Mouse (Mus musculus) lung, embryonic 14.5 days (tissue): ENCODE data around the gene Nsa2. TPM values are rescaled to one million over a fixed set of nuclear protein-coding genes. Genes with fewer than 3 reads are reported as not detected.
"Not testable (repeated sequence)": the region's sequence is repeated elsewhere in the genome, so short reads cannot be mapped to it uniquely, and the experiment has no call there.

Experiments
- ATAC-seq: fragments of 200-750 bp; cut with Nextera tagmentation; 2 replicates; pipeline ENCODE4 v1.8.0; 2017; ENCODE audit warnings: mild to moderate bottlenecking, moderate TSS enrichment, moderate library complexity; ENCODE audit not compliant: insufficient read depth
- DNase-seq: peaks from one replicate; pipeline ENCODE4 v3.0.0-alpha.2; 2015
- H3K27ac ChIP-seq: fragments of 300-500 bp; sonication (generic); 2 replicates; pipeline ENCODE4 v1.5.1; 2014; ENCODE audit warnings: low read depth, mild to moderate bottlenecking, moderate library complexity
- H3K27me3 ChIP-seq: fragments of 300-500 bp; sonication (generic); 2 replicates; pipeline ENCODE4 v1.6.1; 2014; ENCODE audit warnings: low read length, control low read depth; ENCODE audit not compliant: insufficient read depth
- H3K36me3 ChIP-seq: fragments of 300-500 bp; sonication (generic); 2 replicates; pipeline ENCODE4 v1.6.1; 2014; ENCODE audit warnings: control low read depth; ENCODE audit not compliant: insufficient read depth
- H3K4me1 ChIP-seq: fragments of 300-500 bp; sonication (generic); 2 replicates; pipeline ENCODE4 v1.6.1; 2014; ENCODE audit warnings: antibody characterized with exemption, control low read depth; ENCODE audit not compliant: insufficient read depth
- H3K4me2 ChIP-seq: fragments of 300-500 bp; sonication (generic); 2 replicates; pipeline ENCODE4 v1.6.1; 2014; ENCODE audit warnings: mild to moderate bottlenecking
- H3K4me3 ChIP-seq: fragments of 300-500 bp; sonication (generic); 2 replicates; pipeline ENCODE4 v1.5.1; 2014; ENCODE audit warnings: low read depth, low read length
- H3K9ac ChIP-seq: fragments of 300-500 bp; sonication (generic); 2 replicates; pipeline ENCODE4 v1.6.1; 2014
- H3K9me3 ChIP-seq: fragments of 300-500 bp; sonication (generic); 2 replicates; pipeline ENCODE4 v1.6.1; 2016; ENCODE audit warnings: low read depth, low read length, control low read depth
- CTCF ChIP-seq: IDR thresholded peaks from 2 replicates; pipeline ENCODE4 v1.5.1; 2016; ENCODE audit warnings: antibody characterized with exemption, low read depth
- WGBS: fragments of 180-500 bp; shearing (Covaris S2); extraction: QIAGEN DNeasy Blood & Tissue Kit; methylation state at CpG from one replicate; pipeline ENCODE4 v1.1.7; 2014; 5-methylcytosine and 5-hydroxymethylcytosine counted together
- polyA plus RNA-seq: library from polyadenylated mRNA; unstranded; fragments of >200 nt; fragmentation: Nextera tagmentation; extraction: Ambion mirVana; gene quantifications from 2 replicates; pipeline ENCODE4 v1.2.1, GENCODE M21; 2014

Gene Nsa2
- polyA plus RNA-seq, 1 experiment from 2014 or later: 71.5 TPM

DNA sequence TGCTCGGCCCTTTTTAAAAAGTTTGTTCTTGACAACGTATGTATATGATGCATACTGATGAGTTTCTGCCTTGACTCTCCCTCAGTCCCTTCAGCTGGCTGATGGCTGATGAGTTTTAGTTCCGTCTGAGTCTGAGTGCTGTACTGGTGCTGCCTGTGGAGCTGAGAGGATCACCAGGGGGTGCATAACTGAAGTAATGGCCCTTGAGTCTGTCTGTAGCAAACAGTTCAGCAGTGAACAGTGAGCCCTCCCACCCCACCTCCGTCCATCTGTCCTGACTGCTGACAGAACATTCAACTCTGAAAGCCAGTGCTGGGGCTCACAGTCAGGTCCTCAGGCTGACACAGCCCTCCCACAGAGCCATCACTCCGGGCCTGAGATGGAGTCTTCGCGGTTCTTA lies 41.2 kb upstream of the Nsa2 start:
- ATAC-seq (no peak), DNase-seq (no peak)
- Histone ChIP-seq H3K9ac (no peak overlapping the region), H3K4me2 (no peak overlapping the region), H3K27me3 (no peaks in the 10 kb centered on the region), H3K4me3 (no peak overlapping the region), H3K9me3 (no peaks in the 10 kb centered on the region), H3K36me3 (peaks cover 79% of the 10 kb centered on the region), H3K4me1 (no peaks in the 10 kb centered on the region), H3K27ac (no peak overlapping the region)
- no peak for TF ChIP-seq CTCF
- whole genome bisulfite sequencing: 79% methylated on average over 7 of the region's 7 CpGs

GRCm38 (mm10) chr13:97176731-97177130 lies 39.0 kb upstream of the Nsa2 start:
- peaks cover 90% of the 10 kb centered on the region for H3K36me3 ChIP-seq
- H3K4me2 ChIP-seq: no peak overlapping the region

DNA sequence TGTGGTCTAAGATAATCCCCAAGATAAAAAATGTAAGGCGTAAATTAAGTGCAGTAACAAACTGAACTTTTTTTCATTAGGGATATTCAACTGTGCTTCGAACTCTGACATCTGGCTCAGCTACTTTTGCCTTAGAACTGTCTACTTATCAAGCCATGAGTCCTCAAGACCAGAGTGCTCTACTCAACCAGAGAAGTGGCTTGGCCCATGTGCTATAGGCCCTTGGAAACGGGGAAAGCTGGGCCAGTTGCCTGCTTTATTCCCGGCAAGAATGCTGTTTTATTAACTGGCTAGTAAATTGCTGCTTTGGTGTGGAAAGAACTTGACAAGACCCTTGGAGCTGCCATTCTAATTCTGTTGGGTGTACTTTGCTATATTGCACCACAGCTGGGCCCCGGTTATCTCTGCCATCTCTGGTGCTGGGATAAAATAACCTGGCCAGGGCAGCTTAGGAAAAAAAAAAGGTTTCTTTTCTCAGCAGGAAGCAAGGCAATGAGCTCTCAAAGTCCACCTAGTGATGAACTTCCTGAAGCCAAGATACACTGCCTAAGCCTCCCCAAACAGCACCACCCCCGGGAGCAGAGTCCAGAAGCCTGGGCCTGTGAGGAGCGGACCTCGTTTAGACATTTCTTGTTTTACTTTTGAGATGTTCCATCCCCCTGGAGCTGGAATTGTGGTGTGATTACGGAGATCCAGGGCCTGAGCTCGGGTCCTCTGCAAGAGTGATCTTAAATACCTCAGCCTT lies 38.0 kb upstream of the Nsa2 start:
- no peak overlapping the region for H3K4me3 ChIP-seq
- no peak overlapping the region for H3K4me2 ChIP-seq
- ATAC-seq (no peak), DNase-seq (no peak)
- peaks cover 88% of the 10 kb centered on the region for H3K36me3 ChIP-seq
- no peaks in the 10 kb centered on the region for H3K9me3 ChIP-seq
- H3K27ac ChIP-seq: no peak overlapping the region
- H3K27me3 ChIP-seq: no peaks in the 10 kb centered on the region
- H3K4me1 ChIP-seq: no peaks in the 10 kb centered on the region
- 85% methylated on average over 10 of the region's 10 CpGs for WGBS
- no peak for TF ChIP-seq CTCF
- no peak overlapping the region for H3K9ac ChIP-seq

More at GRCm38 (mm10) chr13:97176731-97177130, 39.0 kb upstream of the Nsa2 start:
- no peaks in the 10 kb centered on the region for H3K9me3 ChIP-seq
- ATAC-seq (no peak), DNase-seq (no peak)
- no peak overlapping the region for H3K4me3 ChIP-seq
- TF ChIP-seq CTCF: no peak
- no peak overlapping the region for H3K9ac ChIP-seq
- no peak overlapping the region for H3K27ac ChIP-seq
- H3K4me1 ChIP-seq: no peaks in the 10 kb centered on the region
- WGBS: 88% methylated on average over 5 of the region's 5 CpGs
- no peaks in the 10 kb centered on the region for H3K27me3 ChIP-seq

DNA sequence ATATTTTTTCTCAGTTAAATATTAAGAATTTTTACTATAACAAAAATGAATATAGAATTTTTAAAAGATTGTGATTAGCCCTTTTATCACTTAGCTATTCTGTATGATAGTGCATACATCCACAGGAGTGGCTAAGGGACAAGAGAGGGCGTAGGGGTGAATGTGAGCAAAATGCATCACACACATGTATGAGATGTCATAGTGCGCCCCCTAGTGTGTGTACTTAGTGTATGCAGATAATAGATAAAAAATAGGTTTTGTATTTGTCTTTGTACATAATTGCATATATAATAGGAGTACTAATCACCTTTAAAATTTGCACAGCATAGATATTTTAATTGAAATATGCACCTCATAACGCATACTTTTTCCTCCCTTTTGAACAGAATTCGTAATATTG lies 8.1 kb upstream of the Nsa2 start:
- Histone ChIP-seq H3K4me1 (no peaks in the 10 kb centered on the region), H3K36me3 (peaks cover 65% of the 10 kb centered on the region), H3K27ac (no peak overlapping the region), H3K9ac (no peak overlapping the region), H3K27me3 (no peaks in the 10 kb centered on the region), H3K4me2 (no peak overlapping the region), H3K9me3 (no peaks in the 10 kb centered on the region), H3K4me3 (no peak overlapping the region)
- no peak for ATAC-seq
- WGBS: 59% methylated on average over 4 of the region's 4 CpGs
- peak; percentile 72 for TF ChIP-seq CTCF
- peak; percentile 72 for DNase-seq

GRCm38 (mm10) chr13:97142321-97142720 lies 4.6 kb upstream of the Nsa2 start:
- TF ChIP-seq CTCF: no peak
- ATAC-seq (no peak), DNase-seq (no peak)
- no peaks in the 10 kb centered on the region for H3K27me3 ChIP-seq
- H3K9ac ChIP-seq: no peak overlapping the region
- 83% methylated on average over 7 of the region's 7 CpGs for WGBS
- H3K4me2 ChIP-seq: no peak overlapping the region
- peaks cover 35% of the 10 kb centered on the region for H3K36me3 ChIP-seq
- 0 out of 2 replicates have a peak, but pooled peaks cover 3% of the 10 kb centered on the region for H3K4me1 ChIP-seq
- no peaks in the 10 kb centered on the region for H3K9me3 ChIP-seq
- H3K4me3 ChIP-seq: no peak overlapping the region
- no peak overlapping the region for H3K27ac ChIP-seq

DNA sequence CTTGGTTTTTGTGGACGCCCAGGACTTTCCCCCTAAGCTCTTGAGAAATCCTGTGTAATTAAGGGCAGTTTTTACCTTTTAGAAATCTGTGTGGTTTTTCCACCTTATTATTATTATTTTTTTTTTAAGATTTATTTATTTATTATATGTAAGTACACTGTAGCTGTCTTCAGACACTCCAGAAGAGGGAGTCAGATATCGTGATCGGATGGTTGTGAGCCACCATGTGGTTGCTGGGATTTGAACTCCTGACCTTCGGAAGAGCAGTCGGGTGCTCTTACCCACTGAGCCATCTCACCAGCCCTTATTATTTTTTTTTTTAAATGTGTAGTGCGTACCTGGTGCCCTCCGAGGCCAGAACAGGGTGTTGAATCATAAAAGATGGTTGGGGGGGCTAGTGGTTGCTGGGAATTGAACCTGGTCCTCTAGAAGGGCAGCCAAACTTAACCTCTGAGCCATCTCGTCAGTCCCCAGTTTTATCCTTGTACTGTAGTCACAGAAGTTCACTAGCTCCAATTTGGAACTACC lies 731 bp upstream of the Nsa2 start:
- ATAC-seq, DNase-seq, H3K27me3 ChIP-seq, H3K9me3 ChIP-seq, H3K4me1 ChIP-seq: not testable (repeated sequence)
- peak overlapping the region; percentile 86 for H3K9ac ChIP-seq
- H3K27ac ChIP-seq: peak overlapping the region; percentile 70; the same call in 1 of the 2 replicates
- 26% methylated on average over 8 of the region's 8 CpGs for WGBS
- peak overlapping the region; percentile 78 for H3K4me2 ChIP-seq
- peak overlapping the region; percentile 89 for H3K4me3 ChIP-seq
- peaks cover 24% of the 10 kb centered on the region for H3K36me3 ChIP-seq

- ATAC-seq: not testable (repeated sequence)
- no CpG with 5 or more reads among the region's 2 CpGs for WGBS
These were observed 7.3 kb downstream of the Nsa2 start for GRCm38 (mm10) chr13:97130413-97130812.

DNA sequence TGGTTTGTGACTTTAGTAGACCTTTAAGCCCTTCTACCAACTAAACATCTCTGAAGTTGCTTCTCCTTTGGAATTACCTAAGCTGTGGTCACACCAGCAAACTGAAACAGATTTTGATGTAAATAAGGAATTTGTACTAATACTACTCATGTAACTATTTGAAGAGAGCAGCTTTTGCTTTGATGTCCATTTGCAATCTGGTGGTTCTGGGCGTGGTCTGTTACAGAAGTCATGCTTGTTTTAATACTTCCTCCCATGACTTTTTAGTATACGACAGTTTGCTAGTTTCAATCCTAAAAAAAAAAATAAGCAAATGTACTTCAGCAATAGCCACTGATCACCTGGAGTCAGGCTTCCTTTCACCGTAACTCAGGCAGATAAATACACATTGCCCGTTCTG lies 8.1 kb downstream of the Nsa2 start:
- not testable (repeated sequence) for H3K27ac ChIP-seq, H3K9me3 ChIP-seq, H3K4me3 ChIP-seq, H3K9ac ChIP-seq, H3K27me3 ChIP-seq, ATAC-seq, DNase-seq, H3K4me1 ChIP-seq, H3K4me2 ChIP-seq
- WGBS: 88% methylated on average over 2 of the region's 4 CpGs
- H3K36me3 ChIP-seq: peaks cover 25% of the 10 kb centered on the region

More at GRCm38 (mm10) chr13:97130413-97130812, 7.3 kb downstream of the Nsa2 start:
- H3K4me1 ChIP-seq, DNase-seq, H3K27ac ChIP-seq, H3K9ac ChIP-seq, H3K9me3 ChIP-seq, H3K4me2 ChIP-seq, H3K27me3 ChIP-seq, H3K4me3 ChIP-seq: not testable (repeated sequence)
- peaks cover 30% of the 10 kb centered on the region for H3K36me3 ChIP-seq
